Mouse (Mus musculus) neural tube, embryonic 10.5 days (tissue): ENCODE results near the gene Nup214.
"Not testable (repeated sequence)": the region's sequence is repeated elsewhere in the genome, so short reads cannot be mapped to it uniquely, and the experiment has no call there.

Experiments used
- DNase-seq: peaks from one replicate; pipeline ENCODE4 v3.0.0-alpha.2; 2017; ENCODE audit warnings: low spot score; ENCODE audit errors: extremely low spot score

Gene Nup214

GRCm38 (mm10) chr2:31963491-31963890 is 10.7 kb upstream of the Nup214 start:
- no peak for DNase-seq

- DNase-seq: no peak
Observed at GRCm38 (mm10) chr2:31964191-31964590, 10.0 kb upstream of the Nup214 start.

GRCm38 (mm10) chr2:31965110-31965509 is 9.1 kb upstream of the Nup214 start:
- peak; percentile 32 for DNase-seq

- no peak for DNase-seq
Observed at GRCm38 (mm10) chr2:31966801-31967200, 7.4 kb upstream of the Nup214 start.

GRCm38 (mm10) chr2:31972589-31972988 is 1.6 kb upstream of the Nup214 start:
- DNase-seq: no peak

GRCm38 (mm10) chr2:31974809-31975371 is 654 bp downstream of the Nup214 start:
- no peak for DNase-seq

GRCm38 (mm10) chr2:31987774-31988173 is 13.5 kb downstream of the Nup214 start:
- no peak for DNase-seq

- DNase-seq: no peak
Observed at GRCm38 (mm10) chr2:31990961-31991360, 16.7 kb downstream of the Nup214 start.

- no peak for DNase-seq
Observed at GRCm38 (mm10) chr2:31994896-31995295, 20.7 kb downstream of the Nup214 start.

- DNase-seq: no peak
Observed at GRCm38 (mm10) chr2:31996060-31996459, 21.8 kb downstream of the Nup214 start.

GRCm38 (mm10) chr2:31997539-31997938 is 23.3 kb downstream of the Nup214 start:
- no peak for DNase-seq

GRCm38 (mm10) chr2:31998443-31998842 is 24.2 kb downstream of the Nup214 start:
- DNase-seq: no peak

- no peak for DNase-seq
Observed at GRCm38 (mm10) chr2:32008311-32008710, 34.1 kb downstream of the Nup214 start.

- DNase-seq: no peak
Observed at GRCm38 (mm10) chr2:32008716-32009115, 34.5 kb downstream of the Nup214 start.

GRCm38 (mm10) chr2:32019704-32020103 is 45.5 kb downstream of the Nup214 start:
- no peak for DNase-seq

GRCm38 (mm10) chr2:32020229-32020628 is 46.0 kb downstream of the Nup214 start:
- no peak for DNase-seq

- no peak for DNase-seq
Observed at GRCm38 (mm10) chr2:32024372-32024771, 50.1 kb downstream of the Nup214 start.

GRCm38 (mm10) chr2:32029636-32030035 is 55.4 kb downstream of the Nup214 start:
- no peak for DNase-seq

GRCm38 (mm10) chr2:32033436-32033835 is 59.2 kb downstream of the Nup214 start:
- no peak for DNase-seq

GRCm38 (mm10) chr2:32034206-32034605 is 60.0 kb downstream of the Nup214 start:
- no peak for DNase-seq

- DNase-seq: no peak
Observed at GRCm38 (mm10) chr2:32037279-32037858, 63.1 kb downstream of the Nup214 start.

- no peak for DNase-seq
Observed at GRCm38 (mm10) chr2:32038661-32039081, 64.4 kb downstream of the Nup214 start.

GRCm38 (mm10) chr2:32040646-32041045 is 66.4 kb downstream of the Nup214 start:
- DNase-seq: not testable (repeated sequence)
